Mouse (Mus musculus) cerebellum, adult 11-12 months (tissue): ENCODE measurements around the gene Gm10322.

ENCODE experiments used
- DNase-seq: peaks from one replicate; pipeline ENCODE4 v3.0.0; 2022

Gm10322 gene

GRCm38 (mm10) chr10:59664765-59665164, 48.9 kb downstream of the Gm10322 start:
- DNase-seq: no peak

- DNase-seq: no peak
Measured at GRCm38 (mm10) chr10:59665503-59666291, 49.8 kb downstream of the Gm10322 start.
